Mouse (Mus musculus): ENCODE results near the gene Ahr.

- TF ChIP-seq POLR2A (IDR thresholded peaks at IDR 0.05; ENCODE audit: insufficient read depth, low read depth, low read length) (no peak), CTCF (IDR thresholded peaks at IDR 0.05) (no peak)
Observed at GRCm38 (mm10) chr12:35480764-35481163, 54.1 kb downstream of the Ahr start.

Data from heart, adult 2 months (tissue).